Mouse (Mus musculus): ENCODE measurements at regions not wholly inside any gene's neighbourhood (a gene's known extent, or its start where the extent isn't known, plus 50 kb on each side); places are given as distances from the start of the nearest gene placed in this dataset.

DNA sequence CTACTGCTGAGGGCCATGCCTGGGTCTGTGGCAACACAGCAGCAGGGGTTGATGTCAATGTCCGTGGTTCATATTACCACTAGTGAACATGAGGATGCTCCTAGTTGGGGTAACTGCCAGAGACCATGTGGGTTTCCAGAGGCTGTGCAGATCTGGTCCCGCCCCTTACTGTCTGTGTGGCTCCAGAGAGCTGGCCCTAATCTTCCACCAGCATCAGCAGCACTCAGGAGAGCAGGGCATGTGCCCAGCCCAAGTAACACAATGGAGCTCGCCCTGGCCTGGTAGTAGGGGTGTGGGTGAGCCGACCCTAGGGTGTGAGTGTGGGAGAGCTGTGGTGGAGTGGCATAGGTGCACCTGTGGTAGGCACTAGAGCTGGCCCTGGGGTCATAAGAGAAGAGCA, 59.3 kb upstream of the Galnt15 start:
- H3K4me1 ChIP-seq (ENCODE audit: control insufficient read depth, insufficient read depth, low read length), result no peaks in the 10 kb centered on the region
- no peak overlapping the region for H3K4me3 ChIP-seq (ENCODE audit: low read depth, low read length)
- H3K9ac ChIP-seq (replicated peaks; ENCODE audit: low read depth, low read length), result no peak overlapping the region
- H3K9me3 ChIP-seq (ENCODE audit: control insufficient read depth, low read length), result no peaks in the 10 kb centered on the region
- H3K36me3 ChIP-seq (ENCODE audit: control insufficient read depth, insufficient read depth, low read length), result no peaks in the 10 kb centered on the region
- no peak overlapping the region for H3K27ac ChIP-seq (ENCODE audit: low read depth, low read length)
- WGBS, result 86% methylated on average over 4 of the region's 4 CpGs
- no peaks in the 10 kb centered on the region for H3K27me3 ChIP-seq (ENCODE audit: control insufficient read depth, insufficient read depth, low read length)
- no peak overlapping the region for H3K4me2 ChIP-seq (ENCODE audit: low read depth, low read length)
- ATAC-seq (ENCODE audit: low read depth), result no peak

DNA sequence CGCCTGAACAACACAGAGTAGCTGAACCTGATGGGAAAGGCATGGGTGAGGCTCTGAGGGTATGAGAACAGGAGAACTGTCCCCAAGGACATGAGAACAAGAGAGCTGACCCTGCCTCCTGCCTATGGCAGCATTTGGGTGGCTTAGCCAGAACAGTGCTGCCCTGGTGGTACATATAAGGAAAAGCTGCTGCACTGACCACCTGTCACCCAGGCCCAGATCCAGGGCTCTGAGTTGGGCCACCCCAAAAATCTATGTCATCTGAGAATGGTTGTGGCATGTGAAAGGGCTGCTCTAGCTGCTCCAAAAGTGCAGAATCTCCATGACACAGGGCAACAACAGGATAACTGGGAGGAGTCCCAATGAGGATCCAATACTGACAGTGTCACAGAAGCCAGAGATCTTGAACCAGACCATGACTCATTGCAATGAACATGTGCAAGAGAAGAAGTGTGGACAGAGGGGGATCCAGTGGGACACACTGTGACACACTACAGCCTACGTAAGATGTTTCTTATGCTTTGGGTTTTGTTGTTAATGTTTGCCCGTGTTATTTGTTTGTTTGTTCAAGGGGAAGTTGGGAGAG, 58.5 kb upstream of the Galnt15 start:
- H3K27ac ChIP-seq (ENCODE audit: low read depth, low read length), result no peak overlapping the region
- no peaks in the 10 kb centered on the region for H3K36me3 ChIP-seq (ENCODE audit: control insufficient read depth, insufficient read depth, low read length)
- ATAC-seq (ENCODE audit: low read depth), result no peak
- WGBS, result 85% methylated on average over 3 of the region's 3 CpGs
- H3K4me2 ChIP-seq (ENCODE audit: low read depth, low read length), result no peak overlapping the region
- no peaks in the 10 kb centered on the region for H3K27me3 ChIP-seq (ENCODE audit: control insufficient read depth, insufficient read depth, low read length)
- no peaks in the 10 kb centered on the region for H3K4me1 ChIP-seq (ENCODE audit: control insufficient read depth, insufficient read depth, low read length)
- no peaks in the 10 kb centered on the region for H3K9me3 ChIP-seq (ENCODE audit: control insufficient read depth, low read length)
- no peak overlapping the region for H3K4me3 ChIP-seq (ENCODE audit: low read depth, low read length)
- no peak overlapping the region for H3K9ac ChIP-seq (replicated peaks; ENCODE audit: low read depth, low read length)

DNA sequence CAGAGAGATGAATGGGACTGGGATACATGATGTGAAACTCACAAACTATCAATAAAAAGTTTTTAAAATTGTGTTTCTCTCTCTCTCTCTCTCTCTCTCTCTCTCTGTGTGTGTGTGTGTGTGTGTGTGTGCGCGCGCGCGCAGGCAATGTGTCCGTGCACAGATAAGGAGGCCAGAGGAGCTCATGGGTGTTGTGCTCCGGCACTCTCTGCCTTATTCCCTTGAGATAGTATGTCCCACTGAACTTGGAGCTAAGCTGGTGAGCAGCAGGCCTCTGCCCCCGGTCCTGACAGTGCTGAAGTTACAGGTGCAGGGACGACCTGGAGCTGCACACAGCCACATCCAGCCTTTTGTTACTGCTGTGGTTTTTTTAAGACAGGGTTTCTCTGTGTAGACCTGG, 57.9 kb upstream of the Galnt15 start:
- H3K9ac ChIP-seq (replicated peaks; ENCODE audit: low read depth, low read length), result no peak overlapping the region
- H3K9me3 ChIP-seq (ENCODE audit: control insufficient read depth, low read length), result no peaks in the 10 kb centered on the region
- H3K27ac ChIP-seq (ENCODE audit: low read depth, low read length), result no peak overlapping the region
- no peak for ATAC-seq (ENCODE audit: low read depth)
- H3K27me3 ChIP-seq (ENCODE audit: control insufficient read depth, insufficient read depth, low read length), result no peaks in the 10 kb centered on the region
- H3K4me2 ChIP-seq (ENCODE audit: low read depth, low read length), result no peak overlapping the region
- H3K4me1 ChIP-seq (ENCODE audit: control insufficient read depth, insufficient read depth, low read length), result no peaks in the 10 kb centered on the region
- no peaks in the 10 kb centered on the region for H3K36me3 ChIP-seq (ENCODE audit: control insufficient read depth, insufficient read depth, low read length)
- H3K4me3 ChIP-seq (ENCODE audit: low read depth, low read length), result no peak overlapping the region
- 95% methylated on average over 9 of the region's 9 CpGs for WGBS

DNA sequence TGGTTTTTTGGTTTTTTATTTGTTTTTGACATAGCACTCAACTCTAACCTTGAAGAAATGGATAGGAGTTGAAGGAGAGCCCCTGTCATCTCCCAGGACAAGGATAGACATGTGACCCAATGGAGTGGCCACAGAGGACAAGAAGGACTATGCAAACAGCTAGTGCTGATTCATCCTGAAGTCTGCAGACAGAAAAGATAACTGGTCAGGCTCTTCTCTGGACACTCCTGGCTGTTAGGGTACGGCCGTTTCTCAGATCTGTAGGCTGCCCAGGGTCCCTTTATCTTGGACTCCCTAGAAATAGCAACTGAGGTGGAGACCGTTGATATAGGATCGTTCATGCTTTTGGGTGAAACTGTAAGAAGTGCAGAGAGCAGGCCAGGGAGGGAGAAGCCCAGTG, 55.1 kb upstream of the Galnt15 start:
- no peaks in the 10 kb centered on the region for H3K9me3 ChIP-seq (ENCODE audit: control insufficient read depth, low read length)

DNA sequence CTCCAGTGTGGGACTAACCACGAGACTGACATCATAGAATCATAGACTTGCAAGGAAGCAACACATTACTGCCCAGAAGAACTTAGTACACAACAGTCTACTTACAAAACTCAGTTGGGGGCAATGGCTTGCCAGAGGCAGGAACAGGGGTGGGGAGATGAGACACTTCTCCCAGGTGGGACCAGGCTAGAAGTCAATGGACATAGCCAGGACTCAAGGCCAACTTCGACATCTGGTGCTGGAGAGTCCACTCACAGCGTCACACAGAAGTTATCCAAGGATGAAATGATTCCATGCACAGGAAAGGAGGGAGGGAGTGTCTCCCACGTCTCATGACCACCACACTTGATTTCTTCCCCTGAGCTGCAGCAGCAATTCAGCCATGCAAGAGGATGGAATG, 50.6 kb upstream of the Galnt15 start:
- no peaks in the 10 kb centered on the region for H3K9me3 ChIP-seq (ENCODE audit: control insufficient read depth, low read length)
- H3K4me1 ChIP-seq (ENCODE audit: control insufficient read depth, insufficient read depth, low read length), result no peaks in the 10 kb centered on the region
- H3K4me2 ChIP-seq (ENCODE audit: low read depth, low read length), result no peak overlapping the region
- no peak overlapping the region for H3K4me3 ChIP-seq (ENCODE audit: low read depth, low read length)
- H3K36me3 ChIP-seq (ENCODE audit: control insufficient read depth, insufficient read depth, low read length), result no peaks in the 10 kb centered on the region
- no peaks in the 10 kb centered on the region for H3K27me3 ChIP-seq (ENCODE audit: control insufficient read depth, insufficient read depth, low read length)
- no peak overlapping the region for H3K9ac ChIP-seq (replicated peaks; ENCODE audit: low read depth, low read length)
- ATAC-seq (ENCODE audit: low read depth), result no peak
- H3K27ac ChIP-seq (ENCODE audit: low read depth, low read length), result no peak overlapping the region
- 79% methylated on average over 4 of the region's 4 CpGs for WGBS

More for the DNA sequence above, 55.1 kb upstream of the Galnt15 start:
- Histone ChIP-seq H3K27me3 (ENCODE audit: control insufficient read depth, insufficient read depth, low read length) (no peaks in the 10 kb centered on the region), H3K4me1 (ENCODE audit: control insufficient read depth, insufficient read depth, low read length) (no peaks in the 10 kb centered on the region), H3K9ac (replicated peaks; ENCODE audit: low read depth, low read length) (no peak overlapping the region), H3K4me3 (ENCODE audit: low read depth, low read length) (no peak overlapping the region), H3K4me2 (ENCODE audit: low read depth, low read length) (no peak overlapping the region), H3K36me3 (ENCODE audit: control insufficient read depth, insufficient read depth, low read length) (no peaks in the 10 kb centered on the region), H3K27ac (ENCODE audit: low read depth, low read length) (no peak overlapping the region)
- no peak for ATAC-seq (ENCODE audit: low read depth)
- WGBS, result 93% methylated on average over 4 of the region's 4 CpGs

DNA sequence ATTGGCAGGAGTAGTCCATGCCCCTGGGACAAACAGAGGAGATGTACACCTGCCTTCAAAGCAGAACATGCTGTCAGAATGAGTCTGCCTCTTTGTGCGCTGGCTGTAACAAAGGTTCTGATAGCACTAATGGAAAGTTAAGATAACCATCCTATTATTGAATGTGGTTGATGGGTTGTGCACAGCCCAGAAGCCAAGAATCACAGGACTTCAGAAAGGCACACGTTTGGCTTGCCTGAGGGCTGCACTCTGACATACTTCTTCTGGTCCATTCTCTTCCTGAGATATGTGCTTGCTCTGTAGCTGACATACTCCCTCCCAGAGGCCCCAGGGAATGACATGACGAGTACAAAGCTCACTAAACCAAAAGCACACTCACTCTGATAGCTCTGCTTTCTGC, 50.1 kb upstream of the Galnt15 start:
- WGBS, result 77% methylated on average over 3 of the region's 3 CpGs
- ATAC-seq (ENCODE audit: low read depth), result no peak
- Histone ChIP-seq H3K4me3 (ENCODE audit: low read depth, low read length) (no peak overlapping the region), H3K9ac (replicated peaks; ENCODE audit: low read depth, low read length) (no peak overlapping the region), H3K9me3 (ENCODE audit: control insufficient read depth, low read length) (no peaks in the 10 kb centered on the region), H3K4me1 (ENCODE audit: control insufficient read depth, insufficient read depth, low read length) (no peaks in the 10 kb centered on the region), H3K27ac (ENCODE audit: low read depth, low read length) (no peak overlapping the region), H3K4me2 (ENCODE audit: low read depth, low read length) (no peak overlapping the region), H3K36me3 (ENCODE audit: control insufficient read depth, insufficient read depth, low read length) (no peaks in the 10 kb centered on the region), H3K27me3 (ENCODE audit: control insufficient read depth, insufficient read depth, low read length) (no peaks in the 10 kb centered on the region)
